Mouse (Mus musculus): ENCODE data around the gene Gramd4. TPM values are rescaled to one million over a fixed set of nuclear protein-coding genes. Genes with fewer than 3 reads are reported as not detected.

Gramd4 gene
- polyA plus RNA-seq, 1 experiment from 2014 or later, result 7.6 TPM

DNA sequence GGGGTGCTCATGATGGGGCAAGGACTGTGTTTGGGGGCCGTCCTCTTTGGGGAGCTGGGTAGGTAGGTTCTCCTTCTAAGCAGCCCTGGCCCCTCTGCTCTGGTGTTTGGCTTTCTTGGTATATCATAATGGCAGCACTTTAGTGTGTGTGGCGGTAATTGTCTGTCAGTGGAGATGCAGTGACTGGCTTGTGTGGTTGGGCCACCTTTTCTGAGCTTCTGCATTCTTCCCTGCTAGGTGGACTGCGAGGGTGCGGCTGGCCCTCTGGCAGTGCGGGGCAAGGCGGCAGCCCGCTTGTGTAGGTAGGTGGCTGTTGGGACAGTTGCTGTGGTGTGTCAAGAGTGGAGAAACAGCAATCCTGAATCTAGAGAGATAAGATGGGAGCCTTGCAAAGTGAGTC, 3.7 kb downstream of the Gramd4 start:
- DNase-seq (ENCODE audit: low spot score), result no peak
- no peaks in the 10 kb centered on the region for H3K27me3 ChIP-seq (replicated peaks; ENCODE audit: control insufficient read depth, insufficient read depth, low read length)
- H3K9ac ChIP-seq (ENCODE audit: low read depth, low read length), result 0 out of 2 replicates have a peak overlapping the region, but pooled peaks have one; percentile 3
- no peak overlapping the region for H3K27ac ChIP-seq (replicated peaks; ENCODE audit: low read depth, low read length)
- peaks cover 34% of the 10 kb centered on the region for H3K4me1 ChIP-seq (ENCODE audit: control insufficient read depth, insufficient read depth, low read length)
- H3K4me3 ChIP-seq (ENCODE audit: low read depth, low read length), result no peak overlapping the region
- H3K4me2 ChIP-seq (ENCODE audit: low read depth, low read length), result no peak overlapping the region
- no peaks in the 10 kb centered on the region for H3K9me3 ChIP-seq (ENCODE audit: control insufficient read depth, low read length)
- 88% methylated on average over 7 of the region's 7 CpGs for WGBS
- no peak for ATAC-seq (ENCODE audit: low read depth)
- H3K36me3 ChIP-seq (ENCODE audit: control insufficient read depth, insufficient read depth, low read length), result 0 out of 2 replicates have a peak, but pooled peaks cover 4% of the 10 kb centered on the region

DNA sequence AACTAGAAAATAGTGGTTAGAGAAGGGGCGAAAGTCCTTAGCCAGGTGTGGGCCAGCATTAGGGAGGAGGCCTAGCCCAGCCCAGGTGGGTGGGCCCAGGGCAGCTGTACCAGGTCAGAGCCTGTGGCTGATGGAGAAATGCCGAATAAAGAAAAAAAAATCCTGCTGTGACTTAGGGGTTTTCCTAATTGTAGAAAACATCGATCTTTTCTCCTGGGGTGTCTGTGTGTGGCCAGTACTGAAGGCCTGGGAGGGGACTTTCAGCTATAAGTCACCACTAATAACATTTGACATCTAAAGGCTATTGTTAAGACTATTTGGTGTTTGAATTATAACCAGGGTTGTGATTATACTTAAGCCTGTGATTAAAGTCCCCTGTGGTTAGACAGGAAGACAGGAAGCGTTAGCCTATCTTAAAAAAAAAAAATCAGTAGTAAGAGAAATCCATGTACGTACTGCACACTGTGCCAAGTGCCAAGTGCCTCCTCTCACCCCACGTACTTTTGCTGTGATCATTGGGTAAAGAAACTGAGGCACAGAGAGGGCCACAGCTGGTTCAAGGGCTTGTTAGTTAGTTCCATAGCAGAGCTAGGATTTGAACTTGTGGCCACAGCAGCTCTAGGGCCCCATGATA, 4.5 kb downstream of the Gramd4 start:
- Histone ChIP-seq H3K4me3 (ENCODE audit: low read depth, low read length) (no peak overlapping the region), H3K4me1 (ENCODE audit: control insufficient read depth, insufficient read depth, low read length) (peaks cover 34% of the 10 kb centered on the region), H3K4me2 (ENCODE audit: low read depth, low read length) (no peak overlapping the region), H3K9ac (ENCODE audit: low read depth, low read length) (no peak overlapping the region), H3K27me3 (replicated peaks; ENCODE audit: control insufficient read depth, insufficient read depth, low read length) (no peaks in the 10 kb centered on the region), H3K27ac (replicated peaks; ENCODE audit: low read depth, low read length) (no peak overlapping the region), H3K36me3 (ENCODE audit: control insufficient read depth, insufficient read depth, low read length) (0 out of 2 replicates have a peak, but pooled peaks cover 4% of the 10 kb centered on the region), H3K9me3 (ENCODE audit: control insufficient read depth, low read length) (no peaks in the 10 kb centered on the region)
- ATAC-seq (ENCODE audit: low read depth), result no peak
- no peak for DNase-seq (ENCODE audit: low spot score)
- WGBS, result 56% methylated on average over 6 of the region's 6 CpGs

DNA sequence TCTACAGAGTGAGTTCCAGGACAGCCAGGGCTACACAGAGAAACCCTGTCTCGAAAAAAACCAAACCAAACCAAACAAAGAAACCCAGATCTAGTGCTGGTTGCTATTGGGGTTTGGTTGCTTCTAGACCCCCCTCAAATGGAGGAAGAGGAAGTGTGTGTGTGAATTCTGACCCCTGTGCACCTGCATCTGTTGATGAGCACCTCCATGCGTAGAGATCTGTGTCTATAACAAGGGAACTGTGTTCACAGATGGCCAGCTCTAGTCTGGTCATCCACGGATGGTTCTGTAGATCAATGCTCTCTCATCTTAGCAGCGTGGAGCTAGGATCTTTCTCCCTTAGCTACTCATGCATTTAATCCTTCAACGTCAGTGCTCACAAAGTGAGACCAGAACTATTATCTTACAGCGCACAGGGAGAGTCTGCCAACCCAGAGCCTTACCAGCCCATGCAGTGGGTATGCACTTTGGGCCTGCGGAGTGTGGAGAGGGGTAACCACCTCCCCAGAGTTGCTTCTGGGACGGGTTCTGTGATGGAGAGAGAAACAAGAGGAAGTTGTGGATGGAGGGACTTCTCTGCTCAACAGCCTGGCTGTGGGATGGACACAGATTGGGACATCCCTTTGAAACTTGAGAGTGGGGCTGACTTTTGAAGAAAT, 6.8 kb downstream of the Gramd4 start:
- peaks cover 31% of the 10 kb centered on the region for H3K4me1 ChIP-seq (ENCODE audit: control insufficient read depth, insufficient read depth, low read length)
- H3K27me3 ChIP-seq (replicated peaks; ENCODE audit: control insufficient read depth, insufficient read depth, low read length), result no peaks in the 10 kb centered on the region
- ATAC-seq (ENCODE audit: low read depth) (no peak), DNase-seq (ENCODE audit: low spot score) (no peak)
- H3K9ac ChIP-seq (ENCODE audit: low read depth, low read length), result no peak overlapping the region
- 0 out of 2 replicates have a peak, but pooled peaks cover 4% of the 10 kb centered on the region for H3K36me3 ChIP-seq (ENCODE audit: control insufficient read depth, insufficient read depth, low read length)
- no peak overlapping the region for H3K4me3 ChIP-seq (ENCODE audit: low read depth, low read length)
- 90% methylated on average over 8 of the region's 8 CpGs for WGBS
- no peaks in the 10 kb centered on the region for H3K9me3 ChIP-seq (ENCODE audit: control insufficient read depth, low read length)
- no peak overlapping the region for H3K27ac ChIP-seq (replicated peaks; ENCODE audit: low read depth, low read length)
- H3K4me2 ChIP-seq (ENCODE audit: low read depth, low read length), result no peak overlapping the region

DNA sequence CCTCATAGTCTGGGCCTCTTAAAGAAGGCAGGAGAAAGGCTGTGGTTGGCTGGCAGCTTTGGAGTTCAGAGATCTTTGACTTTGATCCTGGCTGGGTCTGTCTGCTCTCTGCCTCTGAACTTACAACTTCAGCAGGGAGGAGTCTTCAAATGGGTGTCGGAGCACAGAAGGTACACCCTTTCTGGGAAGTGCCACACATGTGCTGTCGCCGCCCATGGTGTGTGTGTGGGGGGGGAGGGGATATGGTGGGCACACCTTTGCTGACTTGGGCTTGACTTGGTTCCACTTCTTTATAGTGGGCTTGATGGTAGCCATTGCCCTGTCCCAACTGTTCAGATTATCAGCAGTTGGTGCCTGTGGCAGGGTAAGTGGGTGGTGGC, 7.3 kb downstream of the Gramd4 start:
- Histone ChIP-seq H3K9ac (ENCODE audit: low read depth, low read length) (no peak overlapping the region), H3K27me3 (replicated peaks; ENCODE audit: control insufficient read depth, insufficient read depth, low read length) (no peaks in the 10 kb centered on the region), H3K4me2 (ENCODE audit: low read depth, low read length) (no peak overlapping the region), H3K4me1 (ENCODE audit: control insufficient read depth, insufficient read depth, low read length) (peaks cover 26% of the 10 kb centered on the region), H3K4me3 (ENCODE audit: low read depth, low read length) (no peak overlapping the region), H3K36me3 (ENCODE audit: control insufficient read depth, insufficient read depth, low read length) (0 out of 2 replicates have a peak, but pooled peaks cover 4% of the 10 kb centered on the region), H3K27ac (replicated peaks; ENCODE audit: low read depth, low read length) (no peak overlapping the region), H3K9me3 (ENCODE audit: control insufficient read depth, low read length) (no peaks in the 10 kb centered on the region)
- 88% methylated on average over 3 of the region's 3 CpGs for WGBS
- ATAC-seq (ENCODE audit: low read depth), result no peak
- DNase-seq (ENCODE audit: low spot score), result no peak

DNA sequence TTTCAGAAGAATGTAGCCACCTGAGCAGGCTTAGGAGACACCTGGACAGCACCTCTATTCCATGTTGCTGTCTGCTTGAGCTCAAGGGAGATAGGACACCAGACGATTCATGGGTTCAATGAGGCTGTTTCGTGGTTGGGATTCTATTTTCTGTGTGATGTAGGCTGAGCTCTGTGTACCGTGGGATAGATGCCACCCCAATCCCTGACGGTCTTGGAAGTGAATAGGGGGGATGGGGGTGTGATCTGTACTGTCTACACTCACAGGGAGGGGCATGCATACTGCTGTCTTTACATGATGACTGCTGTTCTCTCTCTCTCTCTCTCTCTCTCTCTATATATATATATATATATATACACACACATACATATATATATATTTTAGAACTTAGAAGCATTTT, 7.9 kb downstream of the Gramd4 start:
- Histone ChIP-seq H3K27me3 (replicated peaks; ENCODE audit: control insufficient read depth, insufficient read depth, low read length) (no peaks in the 10 kb centered on the region), H3K36me3 (ENCODE audit: control insufficient read depth, insufficient read depth, low read length) (0 out of 2 replicates have a peak, but pooled peaks cover 4% of the 10 kb centered on the region), H3K9ac (ENCODE audit: low read depth, low read length) (no peak overlapping the region), H3K4me1 (ENCODE audit: control insufficient read depth, insufficient read depth, low read length) (peaks cover 20% of the 10 kb centered on the region), H3K27ac (replicated peaks; ENCODE audit: low read depth, low read length) (no peak overlapping the region), H3K4me2 (ENCODE audit: low read depth, low read length) (no peak overlapping the region), H3K4me3 (ENCODE audit: low read depth, low read length) (no peak overlapping the region), H3K9me3 (ENCODE audit: control insufficient read depth, low read length) (no peaks in the 10 kb centered on the region)
- ATAC-seq (ENCODE audit: low read depth) (no peak), DNase-seq (ENCODE audit: low spot score) (no peak)
- 84% methylated on average over 4 of the region's 4 CpGs for WGBS

DNA sequence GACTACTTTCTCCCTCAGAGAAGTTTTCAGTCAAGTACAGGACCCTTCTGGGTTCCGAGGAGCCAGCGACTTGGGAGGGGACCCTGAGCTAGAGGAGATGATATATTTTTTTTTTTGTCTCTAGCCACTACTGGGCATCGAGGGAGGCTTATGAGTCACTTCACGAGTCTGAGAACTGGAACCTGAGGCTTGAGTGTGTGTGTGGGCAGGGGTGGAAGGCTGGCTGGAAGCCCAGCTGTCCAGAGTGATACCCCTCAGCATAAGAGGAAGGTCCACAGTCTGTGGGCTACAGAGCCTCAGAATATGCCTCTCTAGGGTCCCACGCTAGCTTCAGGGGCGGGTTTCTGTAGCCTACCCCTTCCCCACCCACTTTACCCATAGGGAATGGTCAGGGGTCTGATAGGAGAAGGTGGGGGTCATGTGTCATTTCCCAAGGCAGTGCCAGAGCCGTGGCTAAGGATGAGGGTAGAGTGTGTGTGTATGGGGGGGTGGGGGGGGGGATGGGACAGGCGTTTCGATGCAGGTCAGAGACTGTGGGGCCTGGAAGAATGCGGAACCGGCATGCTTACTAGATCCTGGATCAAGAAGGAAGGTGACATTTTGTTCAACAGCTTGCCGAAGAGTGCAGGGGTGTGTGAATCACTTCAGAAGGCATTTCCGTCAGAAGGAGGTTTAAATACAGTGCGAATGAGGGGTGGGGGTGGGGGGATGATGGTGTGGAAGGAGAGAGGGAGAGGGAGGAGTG, 9.5 kb downstream of the Gramd4 start:
- no peak overlapping the region for H3K4me2 ChIP-seq (ENCODE audit: low read depth, low read length)
- no peak overlapping the region for H3K9ac ChIP-seq (ENCODE audit: low read depth, low read length)
- no peaks in the 10 kb centered on the region for H3K9me3 ChIP-seq (ENCODE audit: control insufficient read depth, low read length)
- H3K4me1 ChIP-seq (ENCODE audit: control insufficient read depth, insufficient read depth, low read length), result peaks cover 8% of the 10 kb centered on the region
- 68% methylated on average over 14 of the region's 14 CpGs for WGBS
- no peaks in the 10 kb centered on the region for H3K27me3 ChIP-seq (replicated peaks; ENCODE audit: control insufficient read depth, insufficient read depth, low read length)
- ATAC-seq (ENCODE audit: low read depth) (no peak), DNase-seq (ENCODE audit: low spot score) (no peak)
- H3K4me3 ChIP-seq (ENCODE audit: low read depth, low read length), result no peak overlapping the region
- no peak overlapping the region for H3K27ac ChIP-seq (replicated peaks; ENCODE audit: low read depth, low read length)
- 0 out of 2 replicates have a peak, but pooled peaks cover 4% of the 10 kb centered on the region for H3K36me3 ChIP-seq (ENCODE audit: control insufficient read depth, insufficient read depth, low read length)

DNA sequence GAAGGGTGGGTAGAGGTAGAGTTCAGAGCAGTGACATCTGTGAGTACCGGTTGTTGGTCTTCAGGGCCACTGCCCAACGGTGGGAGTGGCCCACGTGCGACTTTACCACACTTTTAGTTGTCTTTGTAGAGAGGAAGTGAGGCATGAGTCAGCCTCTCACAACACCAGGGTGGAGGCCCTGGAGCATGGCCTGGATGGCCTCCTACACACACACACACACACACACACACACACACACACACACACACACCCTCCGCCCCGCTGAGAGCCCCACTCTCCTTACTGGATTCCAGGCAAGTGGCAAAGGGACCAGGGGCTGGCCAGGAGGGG, 10.1 kb downstream of the Gramd4 start:
- no peak overlapping the region for H3K4me2 ChIP-seq (ENCODE audit: low read depth, low read length)
- no peaks in the 10 kb centered on the region for H3K9me3 ChIP-seq (ENCODE audit: control insufficient read depth, low read length)
- H3K27ac ChIP-seq (replicated peaks; ENCODE audit: low read depth, low read length), result no peak overlapping the region
- ATAC-seq (ENCODE audit: low read depth) (no peak; the same call in 1 of the 2 replicates), DNase-seq (ENCODE audit: low spot score) (no peak)
- H3K4me1 ChIP-seq (ENCODE audit: control insufficient read depth, insufficient read depth, low read length), result peaks cover 8% of the 10 kb centered on the region
- H3K27me3 ChIP-seq (replicated peaks; ENCODE audit: control insufficient read depth, insufficient read depth, low read length), result no peaks in the 10 kb centered on the region
- no peak overlapping the region for H3K9ac ChIP-seq (ENCODE audit: low read depth, low read length)
- 0 out of 2 replicates have a peak, but pooled peaks cover 4% of the 10 kb centered on the region for H3K36me3 ChIP-seq (ENCODE audit: control insufficient read depth, insufficient read depth, low read length)
- WGBS, result 58% methylated on average over 6 of the region's 6 CpGs
- no peak overlapping the region for H3K4me3 ChIP-seq (ENCODE audit: low read depth, low read length)

DNA sequence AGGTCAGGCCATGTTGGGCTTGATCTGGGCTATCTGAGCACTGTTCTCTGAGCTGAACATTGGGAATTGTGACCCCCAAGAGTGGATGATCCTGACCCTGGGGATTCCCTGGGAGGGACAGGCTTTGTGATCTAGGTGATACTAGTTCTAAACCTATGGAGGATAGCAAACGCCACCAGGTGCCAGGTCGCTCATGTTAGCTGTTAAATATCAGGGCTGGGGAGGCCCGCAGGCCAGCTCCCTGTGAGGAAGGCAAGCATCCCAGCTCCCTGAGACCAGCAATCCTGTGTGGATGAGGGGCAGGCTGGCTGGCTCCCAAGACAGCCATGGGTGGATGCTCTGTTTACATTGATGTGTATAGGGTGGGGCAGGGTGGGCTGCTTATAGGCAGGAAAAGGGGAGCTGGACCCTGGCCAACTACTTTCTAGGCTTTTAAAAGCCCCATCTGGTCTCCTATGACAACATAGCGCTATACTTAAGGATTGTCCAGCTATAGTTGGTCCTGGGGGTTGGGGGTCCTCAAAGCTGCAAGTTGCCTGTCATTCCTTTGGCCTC, 10.5 kb downstream of the Gramd4 start:
- DNase-seq (ENCODE audit: low spot score), result no peak
- no peak overlapping the region for H3K27ac ChIP-seq (replicated peaks; ENCODE audit: low read depth, low read length)

More for the DNA sequence above, 10.5 kb downstream of the Gramd4 start:
- Histone ChIP-seq H3K9ac (ENCODE audit: low read depth, low read length) (no peak overlapping the region), H3K9me3 (ENCODE audit: control insufficient read depth, low read length) (no peaks in the 10 kb centered on the region), H3K27me3 (replicated peaks; ENCODE audit: control insufficient read depth, insufficient read depth, low read length) (no peaks in the 10 kb centered on the region), H3K36me3 (ENCODE audit: control insufficient read depth, insufficient read depth, low read length) (0 out of 2 replicates have a peak, but pooled peaks cover 4% of the 10 kb centered on the region), H3K4me2 (ENCODE audit: low read depth, low read length) (no peak overlapping the region), H3K4me1 (ENCODE audit: control insufficient read depth, insufficient read depth, low read length) (peaks cover 8% of the 10 kb centered on the region), H3K4me3 (ENCODE audit: low read depth, low read length) (no peak overlapping the region)
- WGBS, result 87% methylated on average over 4 of the region's 4 CpGs
- ATAC-seq (ENCODE audit: low read depth), result 0 out of 2 replicates have a peak, but pooled peaks have one; percentile 27
